Mouse (Mus musculus) cerebellum, adult 8-10 months (tissue): ENCODE measurements around the gene Slc4a8.

Experiments
- DNase-seq: peaks from one replicate; pipeline ENCODE4 v3.0.0; 2022

The Slc4a8 gene

GRCm38 (mm10) chr15:100761419-100762185 lies at the start of gene Slc4a8:
Slc4a8 (plus strand) TSS chr15:100761747.
- DNase-seq = peak; percentile 92

GRCm38 (mm10) chr15:100714470-100714869 lies 47.1 kb upstream of the Slc4a8 start:
- no peak for DNase-seq

- no peak for DNase-seq
Measured at GRCm38 (mm10) chr15:100715399-100715993, 46.1 kb upstream of the Slc4a8 start.

- no peak for DNase-seq
Measured at GRCm38 (mm10) chr15:100717933-100718332, 43.6 kb upstream of the Slc4a8 start.

GRCm38 (mm10) chr15:100718572-100718971 lies 43.0 kb upstream of the Slc4a8 start:
- DNase-seq = no peak

GRCm38 (mm10) chr15:100719217-100719616 lies 42.3 kb upstream of the Slc4a8 start:
- no peak for DNase-seq

GRCm38 (mm10) chr15:100720066-100720465 lies 41.5 kb upstream of the Slc4a8 start:
- no peak for DNase-seq

GRCm38 (mm10) chr15:100721445-100721844 lies 40.1 kb upstream of the Slc4a8 start:
- no peak for DNase-seq

- DNase-seq = no peak
Measured at GRCm38 (mm10) chr15:100722026-100722425, 39.5 kb upstream of the Slc4a8 start.

- DNase-seq = no peak
Measured at GRCm38 (mm10) chr15:100722564-100722963, 39.0 kb upstream of the Slc4a8 start.

GRCm38 (mm10) chr15:100723505-100723904 lies 38.0 kb upstream of the Slc4a8 start:
- no peak for DNase-seq

GRCm38 (mm10) chr15:100726721-100727120 lies 34.8 kb upstream of the Slc4a8 start:
- no peak for DNase-seq

GRCm38 (mm10) chr15:100727834-100728233 lies 33.7 kb upstream of the Slc4a8 start:
- no peak for DNase-seq

- no peak for DNase-seq
Measured at GRCm38 (mm10) chr15:100728586-100728985, 33.0 kb upstream of the Slc4a8 start.

GRCm38 (mm10) chr15:100729281-100729985 lies 32.1 kb upstream of the Slc4a8 start, which contains the start of gene Galnt6:
Galnt6 (minus strand) TSS chr15:100729376.
- DNase-seq = no peak

GRCm38 (mm10) chr15:100731081-100731480 lies 30.5 kb upstream of the Slc4a8 start:
- DNase-seq = no peak

GRCm38 (mm10) chr15:100732580-100732979 lies 29.0 kb upstream of the Slc4a8 start:
- DNase-seq = no peak

GRCm38 (mm10) chr15:100735095-100735952 lies 26.2 kb upstream of the Slc4a8 start:
- no peak for DNase-seq

- DNase-seq = no peak
Measured at GRCm38 (mm10) chr15:100735953-100736300, 25.6 kb upstream of the Slc4a8 start.

- no peak for DNase-seq
Measured at GRCm38 (mm10) chr15:100737667-100738066, 23.9 kb upstream of the Slc4a8 start.

GRCm38 (mm10) chr15:100738351-100738781 lies 23.2 kb upstream of the Slc4a8 start:
- DNase-seq = no peak

- DNase-seq = no peak
Measured at GRCm38 (mm10) chr15:100739442-100739841, 22.1 kb upstream of the Slc4a8 start.

GRCm38 (mm10) chr15:100743238-100743637 lies 18.3 kb upstream of the Slc4a8 start:
- no peak for DNase-seq
